Mouse (Mus musculus) lung, postnatal 4 days (tissue): ENCODE measurements around the gene Rcan1.
A peak's percentile ranks its signal among the peaks of the same experiment; 100 is the strongest.

Experiments used
- DNase-seq, 2 experiments: peaks; one replicate each; pipeline ENCODE4 v3.0.0; 2021

The Rcan1 gene

DNA sequence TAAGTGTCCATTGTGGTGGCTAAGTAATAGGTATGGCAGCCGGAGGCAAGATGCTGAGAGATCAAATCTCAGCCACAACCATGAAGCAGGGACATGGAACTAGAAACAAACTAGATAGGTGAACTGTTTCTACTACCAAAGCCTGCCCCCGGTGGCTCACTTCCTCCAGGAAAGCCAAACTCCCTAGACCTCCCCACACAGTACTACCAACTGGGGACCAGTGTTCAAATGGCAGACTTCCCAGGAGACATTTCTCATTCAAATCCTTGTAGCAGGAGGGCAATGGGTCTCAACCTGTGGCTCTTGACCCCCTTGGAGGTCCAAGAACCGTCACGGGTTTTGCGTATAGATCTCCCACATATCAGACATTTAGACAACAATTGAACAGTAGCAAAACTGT is 3.6 kb downstream of the Rcan1 start:
- DNase-seq = no peak

DNA sequence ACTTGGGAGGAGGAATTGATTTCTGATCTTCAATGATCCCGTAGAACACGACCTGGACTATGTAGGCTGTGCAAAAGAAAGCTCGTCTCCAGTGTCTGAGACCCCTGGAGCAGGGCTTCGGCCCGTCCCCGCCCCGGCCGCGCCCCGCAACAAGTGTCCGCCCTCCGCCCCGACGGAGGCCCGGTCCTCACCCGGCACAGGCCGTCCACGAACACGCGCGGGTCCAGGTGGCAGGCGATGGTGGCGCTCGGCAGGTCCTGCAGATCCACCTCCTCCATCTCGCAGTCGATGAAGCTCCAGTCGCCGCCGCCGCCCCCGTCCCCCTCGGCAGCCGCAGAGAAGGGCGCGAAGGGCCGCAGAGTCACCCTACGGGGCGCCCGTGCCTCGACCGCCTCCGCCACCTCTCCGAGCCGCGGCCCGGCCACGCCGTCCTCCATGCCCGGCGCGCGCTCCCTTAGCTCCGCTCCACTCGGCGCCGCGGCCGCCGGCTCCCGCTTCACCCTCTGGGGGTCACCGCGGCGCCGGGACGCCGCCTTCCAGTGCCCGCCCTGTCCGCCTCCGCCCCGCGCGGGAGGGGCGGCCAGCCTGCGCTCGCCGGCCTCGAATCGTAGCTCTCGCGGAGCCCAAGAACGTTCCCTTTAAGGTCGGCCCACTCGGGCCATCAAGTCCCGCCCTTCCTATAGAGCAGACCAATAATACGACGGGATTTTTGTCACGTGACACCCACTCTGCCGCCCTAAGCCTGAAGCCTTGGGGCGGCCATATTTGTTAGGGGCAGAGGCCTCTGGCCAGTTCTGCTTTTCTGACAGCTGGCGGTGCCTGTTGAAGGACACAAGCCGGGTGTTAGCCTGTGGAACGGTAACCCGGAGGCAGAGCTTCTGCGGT is 4.8 kb downstream of the Rcan1 start:
- peak; percentile 98 for DNase-seq

DNA sequence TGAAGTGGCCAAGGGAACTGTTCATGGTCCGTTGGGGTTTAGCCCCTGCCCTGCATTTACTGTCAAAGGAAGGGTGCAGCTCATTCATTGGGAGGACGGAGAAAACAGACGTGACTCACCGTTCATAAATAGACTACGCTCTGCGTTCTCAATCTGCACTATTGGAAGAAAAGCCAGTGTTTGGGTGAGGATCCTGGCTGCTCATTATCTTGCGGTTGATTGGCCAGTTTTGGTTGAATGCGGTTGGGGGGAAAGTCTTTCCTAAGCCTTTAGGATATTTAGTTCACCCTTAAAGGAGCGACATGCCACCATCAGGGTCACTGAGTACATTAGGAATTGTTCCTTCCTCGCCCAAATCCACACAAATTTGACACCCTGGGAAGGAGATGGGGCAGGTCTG is 5.4 kb downstream of the Rcan1 start:
- DNase-seq = no peak

DNA sequence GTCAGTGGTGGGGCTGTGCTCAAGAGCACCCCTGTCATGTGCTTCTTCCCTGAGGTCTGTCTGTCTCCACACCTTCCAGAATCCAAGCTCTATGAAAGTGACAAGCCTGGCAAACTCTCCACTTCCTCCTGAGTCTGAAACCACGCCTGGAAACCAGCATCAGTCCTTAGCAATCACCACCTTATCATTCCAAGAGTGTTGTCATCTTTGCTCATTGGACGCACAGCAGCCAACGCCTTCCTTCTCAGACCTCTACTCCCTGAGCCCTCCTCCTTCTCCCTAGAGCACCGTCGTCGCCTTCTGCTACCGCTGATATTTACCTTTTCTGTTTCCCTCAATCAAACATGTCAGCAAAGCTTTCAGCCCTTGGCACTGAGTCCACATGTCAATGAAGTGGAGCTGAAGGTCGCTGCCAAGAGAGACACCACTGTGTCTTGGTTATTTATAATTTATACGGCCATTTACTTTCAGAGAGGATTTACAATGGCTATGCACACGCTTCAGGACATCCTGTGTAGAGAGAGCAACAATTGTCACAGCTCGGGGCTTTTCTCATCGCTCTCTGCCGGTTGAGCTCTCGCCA is 6.2 kb downstream of the Rcan1 start:
- peak in 1 of 2 experiments; percentile 45 for DNase-seq

DNA sequence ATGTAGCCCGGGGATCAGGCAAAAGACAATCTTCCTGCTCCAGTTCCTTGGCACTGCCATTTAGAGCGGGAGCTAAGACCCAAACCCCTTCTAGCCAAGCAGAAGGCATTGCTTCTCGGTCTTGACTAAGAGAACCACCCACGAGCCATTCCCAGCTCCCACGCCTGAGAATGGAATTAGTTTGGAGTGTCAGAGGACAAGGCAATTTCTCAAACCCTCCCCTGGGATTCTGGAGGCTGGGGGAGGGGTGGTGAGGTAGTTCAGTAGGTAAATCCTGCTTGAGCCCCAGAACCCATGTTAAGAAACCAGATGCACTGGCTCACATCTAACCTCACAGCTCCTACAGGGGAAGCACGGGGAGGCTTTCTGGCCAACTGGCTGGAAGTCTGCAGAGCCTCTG is 9.3 kb downstream of the Rcan1 start:
- no peak for DNase-seq

DNA sequence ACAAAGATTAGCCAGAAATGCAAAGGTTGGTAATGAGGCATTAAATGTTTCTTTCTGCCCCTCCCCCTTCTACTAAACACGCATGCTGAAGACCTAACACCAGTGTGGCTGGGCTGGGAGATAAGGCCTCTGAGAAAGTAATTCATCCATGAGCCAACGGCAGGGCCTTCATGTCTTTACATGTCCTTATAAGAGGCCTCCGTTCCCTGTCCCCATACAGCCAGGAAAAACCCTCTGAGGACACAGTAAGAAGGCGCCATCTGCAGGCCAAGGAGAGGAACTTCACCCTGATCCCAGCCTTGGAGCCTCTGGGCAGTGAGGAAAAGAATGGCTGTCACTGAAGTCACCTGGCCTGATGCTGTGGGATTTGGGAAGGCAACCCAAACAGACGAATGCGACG is 13.1 kb downstream of the Rcan1 start:
- DNase-seq = peak; percentile 62 to 82

DNA sequence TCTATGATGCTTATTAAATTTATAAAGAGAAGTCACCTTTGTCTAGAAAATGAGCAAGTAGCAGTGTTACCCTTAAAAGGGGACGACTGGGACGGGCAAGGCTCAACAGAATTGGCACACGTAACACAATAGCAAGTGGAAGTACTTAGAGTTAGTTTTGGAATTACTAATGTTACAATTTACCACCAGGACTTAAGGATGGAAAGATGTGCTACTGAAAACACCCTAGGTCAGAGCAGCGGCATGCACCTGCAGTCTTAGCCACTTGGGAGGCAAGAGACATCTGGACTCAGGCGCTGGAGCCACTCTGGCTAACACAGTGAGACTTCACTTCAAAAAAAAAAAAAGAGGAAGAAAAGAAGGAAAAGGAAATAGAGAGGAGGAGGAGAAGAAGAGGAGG is 14.7 kb downstream of the Rcan1 start:
- no peak for DNase-seq

DNA sequence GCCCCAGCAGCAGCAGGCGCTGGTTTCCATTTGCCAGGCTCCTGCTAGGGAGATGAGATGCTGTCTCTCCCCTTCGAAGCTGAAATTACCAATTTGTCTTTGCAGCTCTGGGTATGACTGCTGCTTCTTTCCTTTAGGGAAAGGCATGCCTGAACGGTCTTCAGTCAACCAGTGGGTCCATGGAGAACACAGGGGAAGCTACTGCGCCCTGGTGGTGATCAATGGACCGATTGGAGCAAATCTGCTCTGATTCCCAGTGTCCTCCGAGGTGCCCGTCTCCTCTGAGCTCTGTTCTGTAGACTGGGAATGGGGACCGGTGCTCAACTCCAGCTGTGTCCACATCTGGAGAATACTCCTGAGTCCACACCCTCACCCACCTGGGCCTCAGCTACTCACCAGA is 15.2 kb downstream of the Rcan1 start:
- no peak for DNase-seq

DNA sequence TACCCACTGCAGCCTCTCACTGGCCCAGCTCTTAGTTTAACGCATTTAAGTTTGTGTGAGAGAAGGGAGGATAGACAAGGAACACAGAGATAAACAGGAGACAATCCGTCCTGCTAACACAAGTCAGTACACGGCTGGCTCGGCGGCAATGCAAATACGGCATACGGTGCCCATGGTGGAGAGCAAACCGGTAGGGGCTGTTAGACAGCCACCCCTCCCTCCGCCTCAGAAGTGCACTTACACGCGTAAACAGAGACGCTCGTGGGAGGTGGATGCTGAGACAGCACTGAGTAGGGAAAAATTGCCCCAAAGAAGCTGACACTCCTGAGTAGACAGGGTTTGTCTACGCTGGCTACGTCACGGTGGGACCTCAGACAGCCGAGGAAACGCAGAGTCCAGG is 16.2 kb downstream of the Rcan1 start:
- no peak for DNase-seq

DNA sequence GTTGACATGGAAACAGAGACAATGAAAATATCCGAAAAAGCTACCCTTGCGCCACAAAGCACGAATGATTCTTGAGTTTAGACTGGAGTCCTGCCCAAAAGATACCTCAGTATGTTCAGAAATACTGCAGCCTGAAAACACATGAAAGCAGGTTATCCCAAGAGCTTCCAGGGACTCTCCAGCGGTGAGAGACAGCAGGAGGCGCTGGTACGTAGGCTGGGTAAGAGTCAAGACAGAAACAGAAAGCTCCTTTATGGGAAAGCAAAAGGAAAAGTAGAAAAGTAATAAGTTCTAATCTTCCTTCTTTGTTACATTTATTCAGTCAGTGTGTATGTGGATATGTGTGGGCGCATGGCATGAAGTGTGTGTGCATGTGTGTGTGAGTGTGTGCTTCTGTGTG is 16.7 kb downstream of the Rcan1 start:
- no peak for DNase-seq

DNA sequence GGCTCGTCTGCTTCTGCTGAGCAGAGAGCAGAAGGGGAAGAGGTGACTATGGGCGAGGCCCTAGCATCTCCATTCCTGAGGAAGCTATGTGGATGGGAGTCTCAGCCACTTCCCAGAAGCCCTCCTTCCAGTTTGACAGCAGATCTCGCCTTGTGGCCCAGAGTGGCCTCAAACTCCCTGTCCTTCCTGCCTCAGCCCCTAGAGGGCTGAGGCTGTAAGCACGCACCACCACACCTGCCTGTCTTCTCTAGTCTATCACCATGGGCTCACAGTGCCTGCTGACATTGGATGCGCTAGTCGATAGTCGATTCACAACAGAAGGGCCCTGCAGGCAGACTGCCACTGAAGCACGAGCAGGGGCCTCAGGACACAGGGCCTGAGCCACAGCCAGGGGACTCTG is 18.1 kb downstream of the Rcan1 start:
- no peak for DNase-seq

DNA sequence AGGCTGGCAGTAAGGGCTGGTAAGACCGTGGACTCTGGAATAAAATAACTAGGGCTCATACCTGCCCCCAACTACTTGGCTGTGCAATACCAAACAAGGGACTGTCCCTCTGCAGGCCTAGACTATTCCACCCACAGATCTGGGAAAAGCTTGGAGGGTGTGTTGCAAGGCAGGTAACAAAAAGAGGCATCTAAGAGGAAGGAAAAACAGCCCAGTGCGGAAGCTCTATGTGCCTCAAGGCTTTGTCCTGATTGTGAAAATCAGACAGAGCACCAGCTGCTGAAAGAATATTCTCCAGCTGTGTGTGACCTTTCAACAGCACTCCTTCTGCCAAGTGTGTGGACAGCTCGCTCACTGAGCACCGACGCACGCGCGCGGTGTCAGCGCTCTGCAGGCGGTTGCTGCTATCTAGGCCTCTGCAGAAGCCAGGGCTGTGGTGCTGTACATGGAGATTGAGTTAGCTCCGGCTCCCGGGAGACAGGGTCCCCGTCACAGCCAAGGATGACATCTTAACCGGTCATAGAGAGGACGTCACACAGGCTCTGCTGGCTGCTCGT is 19.1 kb downstream of the Rcan1 start:
- peak; percentile 41 to 81 for DNase-seq

DNA sequence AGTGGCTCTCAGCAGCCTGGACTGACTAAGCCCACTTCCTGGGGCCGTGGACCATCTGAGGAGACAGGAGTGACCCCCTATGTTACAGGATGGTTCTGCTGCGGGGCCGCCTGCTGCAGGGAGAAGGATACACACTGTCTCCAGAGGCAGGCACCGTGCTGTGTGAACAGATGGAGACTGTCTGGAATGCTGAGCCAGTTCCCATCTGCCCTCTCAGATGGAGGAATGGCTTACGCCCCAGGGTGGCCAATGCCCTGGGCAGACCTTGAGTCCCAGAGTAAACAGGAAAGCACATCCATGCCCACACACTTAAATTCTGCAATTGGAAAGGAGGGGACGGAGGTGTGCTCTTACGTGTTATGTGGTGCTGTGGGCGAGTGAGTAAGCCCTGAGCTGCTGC is 20.3 kb downstream of the Rcan1 start:
- no peak for DNase-seq

DNA sequence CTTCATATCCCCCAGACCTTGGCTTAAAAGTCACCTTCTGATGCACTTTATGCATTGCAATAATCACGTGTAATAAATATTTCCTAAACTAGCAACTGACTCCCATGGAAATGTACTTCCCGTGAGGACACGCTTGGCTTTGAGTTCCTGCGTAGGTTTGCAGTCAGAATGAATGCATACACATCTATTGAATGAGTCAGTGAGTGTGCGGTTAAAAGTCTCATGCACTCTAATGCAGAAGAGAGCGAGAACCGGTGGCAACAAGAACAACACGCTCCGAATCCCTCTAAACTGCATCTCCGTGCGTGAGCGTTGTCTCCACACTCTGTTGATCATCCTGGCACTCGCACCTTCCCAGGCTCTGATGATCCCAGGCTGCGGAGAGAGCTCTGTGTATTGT is 21.6 kb downstream of the Rcan1 start:
- no peak for DNase-seq

DNA sequence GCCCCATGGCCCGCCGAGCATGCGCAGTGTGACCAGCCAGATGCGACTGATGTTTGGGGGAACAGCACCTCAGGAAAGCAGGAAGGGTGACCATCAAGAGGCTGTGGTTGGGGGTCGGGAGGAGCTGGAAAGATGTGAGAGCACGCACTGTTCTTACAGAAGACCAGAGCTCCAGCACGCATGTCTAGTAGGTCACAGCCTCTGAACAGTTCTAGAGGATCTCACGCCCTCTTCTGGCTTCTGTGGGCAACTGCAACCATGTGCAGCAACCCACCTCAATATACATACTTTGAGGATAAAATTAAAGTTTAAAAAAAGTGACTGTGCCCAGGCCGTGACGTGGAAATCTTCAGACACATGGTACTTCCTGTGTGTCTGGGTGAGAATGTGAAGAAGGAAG is 25.3 kb downstream of the Rcan1 start:
- peak in 1 of 2 experiments; percentile 68 for DNase-seq

DNA sequence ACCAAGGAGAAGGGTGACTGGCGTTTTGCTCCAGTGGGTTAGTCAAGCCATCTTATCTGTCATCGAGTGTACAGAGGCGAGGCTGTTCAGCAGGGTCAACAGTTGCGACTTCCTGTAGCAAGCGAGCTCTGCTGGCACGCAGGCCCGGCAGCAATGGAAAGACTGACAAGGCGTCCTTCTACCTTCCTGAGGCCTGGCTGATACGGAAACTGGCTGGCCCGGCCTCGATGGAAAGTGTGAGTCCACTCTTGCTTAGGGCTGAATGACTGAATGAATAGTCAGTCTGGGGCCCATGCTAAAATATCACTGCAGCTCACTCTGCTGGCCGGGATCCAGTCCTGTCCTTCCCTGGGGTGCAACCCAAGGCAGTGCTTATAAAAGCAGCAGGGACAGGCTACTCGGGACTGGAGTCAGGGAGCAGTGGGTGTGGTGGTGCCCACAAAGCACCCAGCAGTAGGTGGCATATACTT is 27.0 kb downstream of the Rcan1 start:
- peak; percentile 75 to 87 for DNase-seq

DNA sequence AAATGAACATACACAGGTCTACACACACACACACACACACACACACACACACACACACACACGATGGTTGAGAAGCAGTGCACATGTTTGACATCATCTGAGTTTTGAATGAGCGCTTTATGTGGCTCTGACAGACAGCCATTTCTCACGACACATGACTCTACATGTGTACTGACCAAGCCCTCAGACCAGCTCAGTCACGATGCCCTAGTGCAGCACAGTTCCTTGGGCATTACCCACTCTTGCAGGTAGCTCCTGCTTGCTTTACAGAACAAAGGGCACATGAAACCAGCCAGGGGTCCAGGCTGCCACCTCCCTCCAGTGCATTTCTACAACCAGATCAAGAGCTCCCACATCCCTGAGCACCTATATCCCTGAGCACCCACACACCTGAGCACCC is 27.7 kb downstream of the Rcan1 start:
- no peak for DNase-seq

DNA sequence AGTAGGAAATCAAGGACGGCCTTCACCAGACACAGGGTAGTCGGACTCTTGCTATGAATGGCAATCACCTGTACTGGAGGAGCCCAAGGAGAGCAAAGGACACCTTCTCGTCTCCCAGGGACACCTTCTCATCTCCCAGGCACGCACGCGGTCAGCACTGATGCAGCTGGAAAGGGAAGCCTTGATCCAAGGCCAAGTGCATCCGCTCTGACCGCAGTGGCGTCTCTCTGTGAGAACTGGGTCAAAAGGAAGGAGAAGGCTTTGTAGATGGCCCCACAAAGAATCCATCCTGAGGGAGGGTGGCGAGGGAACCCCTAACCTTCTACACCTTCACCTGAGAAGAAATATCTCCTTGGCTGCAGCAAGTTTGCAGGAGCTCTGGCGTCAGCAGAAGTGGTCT is 28.5 kb downstream of the Rcan1 start:
- no peak for DNase-seq

DNA sequence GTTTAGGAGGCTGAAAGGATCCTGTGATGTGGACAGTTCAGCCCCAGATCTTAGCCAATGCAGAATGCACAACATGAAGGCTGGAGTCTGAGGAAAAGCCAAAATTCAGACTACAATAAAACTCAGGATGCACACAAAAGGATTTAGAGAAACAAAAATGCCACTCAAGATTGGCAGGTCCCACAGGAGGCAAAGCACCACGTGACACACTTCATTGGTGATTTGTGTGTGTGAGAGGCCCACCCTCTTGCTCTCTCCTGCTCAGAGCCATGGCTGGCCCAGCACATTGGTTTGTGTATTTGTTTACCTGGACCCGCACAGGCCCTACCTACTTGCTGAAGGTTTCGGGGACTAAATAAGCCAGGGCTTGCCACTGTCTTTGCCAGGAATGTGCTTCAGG is 29.5 kb downstream of the Rcan1 start:
- DNase-seq = no peak

DNA sequence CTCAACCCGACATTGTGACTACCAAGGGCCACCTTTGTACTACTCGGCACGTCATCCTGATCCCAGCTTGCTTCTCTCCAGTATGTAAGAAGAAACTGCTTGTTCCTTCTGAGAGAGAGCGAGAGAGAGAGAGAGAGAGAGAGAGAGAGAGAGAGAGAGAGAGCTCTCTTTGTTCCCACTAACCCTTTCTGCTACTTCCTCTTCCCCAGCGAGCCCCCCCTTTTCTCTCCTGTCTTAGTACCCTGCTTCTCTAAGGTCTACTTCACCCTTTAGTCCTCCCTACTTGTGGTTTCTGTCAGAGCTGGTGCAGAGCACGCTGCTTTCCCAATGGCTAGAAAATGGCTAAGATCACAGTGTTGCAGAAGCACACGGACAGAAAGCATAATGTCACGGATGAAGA is 30.4 kb downstream of the Rcan1 start:
- DNase-seq = no peak

DNA sequence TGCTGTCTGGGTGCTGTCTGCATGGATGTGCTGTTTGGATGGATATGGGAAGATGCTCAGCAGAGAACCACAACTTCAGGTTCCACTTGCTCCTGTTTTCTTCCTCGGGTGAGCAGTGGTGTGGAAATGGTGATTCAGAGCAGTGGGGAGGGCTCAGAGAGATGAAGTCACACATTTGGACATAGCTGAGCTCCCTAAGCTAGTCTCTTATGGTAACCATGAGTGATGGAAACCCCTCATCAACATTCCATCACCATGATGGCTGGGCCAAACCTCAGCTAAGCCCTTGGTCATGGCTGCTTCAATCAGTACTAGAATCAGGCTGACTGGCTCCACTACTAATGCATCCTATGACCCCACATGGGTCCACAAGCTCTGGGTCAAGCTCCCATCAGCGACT is 30.9 kb downstream of the Rcan1 start:
- no peak for DNase-seq

DNA sequence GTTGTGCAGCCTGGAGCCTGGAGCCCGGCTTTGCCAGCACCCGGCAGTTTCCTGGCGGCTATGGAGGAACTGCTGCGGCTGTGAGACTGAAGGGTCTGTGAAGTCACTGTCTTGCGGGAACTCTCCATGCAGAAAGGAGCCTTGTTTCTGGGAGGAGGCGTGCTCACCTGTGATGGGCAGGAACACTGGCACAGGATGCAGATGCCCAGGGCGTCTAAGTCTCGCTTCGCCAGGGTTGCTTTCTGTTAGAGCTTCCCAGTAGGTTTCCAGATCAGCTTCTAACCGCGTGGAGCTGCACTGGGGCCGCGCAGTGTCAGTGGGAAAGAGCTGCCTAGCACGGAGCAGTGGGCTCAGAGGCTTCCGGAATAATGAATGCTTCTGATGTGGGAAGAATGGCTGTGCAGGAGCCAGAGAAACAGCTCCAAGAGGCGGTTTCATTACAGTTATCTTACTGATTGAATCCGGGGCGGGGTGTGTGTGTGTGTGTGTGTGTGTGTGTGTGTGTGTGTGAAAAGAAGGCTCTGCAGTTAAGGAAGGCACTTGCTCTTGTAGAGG is 35.2 kb downstream of the Rcan1 start:
- no peak for DNase-seq

DNA sequence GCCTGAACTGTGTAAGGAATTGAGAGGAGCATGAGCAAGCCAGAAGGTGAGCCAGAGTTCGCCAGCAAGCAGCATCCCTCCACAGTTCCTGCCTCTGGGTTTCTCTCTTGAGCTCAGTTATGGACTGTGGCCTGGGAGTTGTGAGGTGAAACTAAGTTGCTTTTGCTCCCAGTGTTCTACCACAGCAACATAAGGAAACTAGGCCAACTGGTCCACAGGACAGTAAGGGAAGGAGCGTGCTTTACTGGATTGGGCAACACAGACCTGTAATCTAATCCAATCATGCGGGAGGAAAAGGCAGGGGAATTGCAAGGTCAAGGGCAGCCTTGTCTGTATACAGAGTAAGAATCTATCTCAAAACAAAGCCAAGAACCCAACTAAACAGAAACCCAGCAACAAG is 37.5 kb downstream of the Rcan1 start:
- no peak for DNase-seq

DNA sequence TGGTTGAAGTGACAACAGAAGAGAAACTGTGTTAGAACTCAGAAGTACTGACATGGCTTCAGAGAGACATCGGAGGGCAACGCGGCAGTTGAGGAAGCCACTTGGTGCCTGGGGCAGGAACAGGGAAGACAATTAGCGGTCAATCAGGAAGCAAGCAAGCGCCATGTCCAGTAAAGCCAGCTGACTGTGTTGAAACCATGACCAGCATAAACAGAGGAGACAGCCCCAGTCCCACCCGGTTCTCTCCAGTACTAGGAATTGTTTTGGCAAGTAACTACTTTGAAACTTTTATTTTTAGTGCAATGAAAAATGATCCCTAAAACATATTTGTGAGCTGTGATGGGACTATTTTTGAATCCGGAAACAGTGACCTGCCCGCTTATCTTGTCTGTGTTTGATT is 39.9 kb downstream of the Rcan1 start:
- DNase-seq = peak; percentile 31 to 49
